Mouse (Mus musculus) frontal cortex, adult 2 months (tissue): Measurements from ENCODE around the gene Jund. TPM values are rescaled to one million over a fixed set of nuclear protein-coding genes. Genes with fewer than 3 reads are reported as not detected.

Experiments used
- DNase-seq, 2 experiments: peaks; one replicate each; pipeline ENCODE4 v3.0.0; 2022; ENCODE audit warnings: low spot score in 1 of 2; ENCODE audit errors: extremely low spot score in 1 of 2
- polyA plus RNA-seq: library from polyadenylated mRNA; depleted of rRNA; stranded (reverse); fragments of >200 nt; gene quantifications from 2 replicates; pipeline ENCODE4 v1.2.3, GENCODE M21; 2012; rRNA removed

Gene Jund
- polyA plus RNA-seq, 1 experiment = 226 TPM

DNA sequence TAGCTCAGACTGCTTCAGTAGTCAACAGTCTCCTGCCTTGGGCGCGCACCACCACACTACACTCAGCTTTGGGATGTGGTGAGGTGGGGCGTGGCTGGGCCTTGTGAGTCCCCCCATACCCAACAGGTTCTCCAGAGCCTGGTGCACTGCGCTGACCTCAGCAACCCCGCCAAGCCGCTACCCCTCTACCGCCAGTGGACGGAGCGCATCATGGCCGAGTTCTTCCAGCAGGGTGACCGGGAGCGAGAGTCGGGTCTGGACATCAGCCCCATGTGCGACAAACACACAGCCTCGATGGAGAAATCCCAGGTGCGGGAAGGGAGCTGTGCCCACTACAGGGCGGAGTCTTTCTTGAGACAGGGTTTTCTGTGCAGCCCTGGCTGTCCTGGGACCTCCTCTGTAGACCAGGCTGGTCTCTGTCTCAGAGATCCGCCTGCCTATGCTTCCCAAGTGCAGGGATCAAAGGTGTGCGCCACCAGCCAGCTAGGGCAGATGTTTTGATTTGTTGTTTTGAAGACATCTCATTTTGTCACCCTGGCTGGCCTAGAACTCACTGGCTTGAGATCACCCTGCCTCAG is 50.4 kb downstream of the Jund start:
- DNase-seq = no peak

Other genes with a start within 250 kb of the Jund start
- 59.4 and 59.6 TPM in 2 replicates for gene Klhl26, start 222.0 kb upstream of the Jund start, polyA plus RNA-seq
- 263 and 277 TPM in 2 replicates for gene Tmem59l, start 211.6 kb upstream of the Jund start, polyA plus RNA-seq
- gene Crlf1, start 205.8 kb upstream of the Jund start, polyA plus RNA-seq = 1.8 and 3.4 TPM in 2 replicates
- 197 and 210 TPM in 2 replicates for gene Rex1bd, start 192.2 kb upstream of the Jund start, polyA plus RNA-seq
- 901 and 1,108 TPM in 2 replicates for gene Uba52, start 188.1 kb upstream of the Jund start, polyA plus RNA-seq
- 560 and 609 TPM in 2 replicates for gene Fkbp8, start 171.2 kb upstream of the Jund start, polyA plus RNA-seq
- gene Kxd1, start 171.0 kb upstream of the Jund start, polyA plus RNA-seq = 60.6 and 61.4 TPM in 2 replicates
- gene Ell, start 159.5 kb upstream of the Jund start, polyA plus RNA-seq = 25.1 and 25.6 TPM in 2 replicates
- gene Isyna1, start 104.6 kb upstream of the Jund start, polyA plus RNA-seq = 69.0 and 81.9 TPM in 2 replicates
- 266 and 276 TPM in 2 replicates for gene Ssbp4, start 90.1 kb upstream of the Jund start, polyA plus RNA-seq
- 0.78 and 0.86 TPM in 2 replicates for gene Lrrc25, start 82.8 kb upstream of the Jund start, polyA plus RNA-seq
- gene Gdf15, start 66.5 kb upstream of the Jund start, polyA plus RNA-seq = 0.15 and 0.20 TPM in 2 replicates
- gene Pgpep1, start 38.6 kb upstream of the Jund start, polyA plus RNA-seq = 17.2 and 25.8 TPM in 2 replicates
- gene Lsm4, start 25.7 kb upstream of the Jund start, polyA plus RNA-seq = 113 and 128 TPM in 2 replicates
- 0.32 and 0.40 TPM in 2 replicates for gene Iqcn, start 4.5 kb downstream of the Jund start, polyA plus RNA-seq
- 0.12 TPM in 1 of 2 replicates, not detected in the other for gene Gm3336, start 19.6 kb downstream of the Jund start, polyA plus RNA-seq
- gene Pde4c, start 24.8 kb downstream of the Jund start, polyA plus RNA-seq = 4.6 and 5.1 TPM in 2 replicates
- 1,054 and 1,113 TPM in 2 replicates for gene Rab3a, start 55.7 kb downstream of the Jund start, polyA plus RNA-seq
- 47.6 and 60.6 TPM in 2 replicates for gene Mpv17l2, start 62.0 kb downstream of the Jund start, polyA plus RNA-seq
- 180 and 183 TPM in 2 replicates for gene Pik3r2, start 77.8 kb downstream of the Jund start, polyA plus RNA-seq
- 178 and 202 TPM in 2 replicates for gene Mast3, start 106.1 kb downstream of the Jund start, polyA plus RNA-seq
- gene Il12rb1, start 109.5 kb downstream of the Jund start, polyA plus RNA-seq = 0.48 and 0.71 TPM in 2 replicates
- 24.6 and 27.8 TPM in 2 replicates for gene Arrdc2, start 140.8 kb downstream of the Jund start, polyA plus RNA-seq
- gene Kcnn1, start 164.3 kb downstream of the Jund start, polyA plus RNA-seq = 25.2 and 27.9 TPM in 2 replicates
- 185 and 189 TPM in 2 replicates for gene Ccdc124, start 175.0 kb downstream of the Jund start, polyA plus RNA-seq
- gene Slc5a5, start 193.8 kb downstream of the Jund start, polyA plus RNA-seq = 9.9 and 12.3 TPM in 2 replicates
- 1,785 and 1,788 TPM in 2 replicates for gene Rpl18a, start 198.5 kb downstream of the Jund start, polyA plus RNA-seq
- gene Map1s, start 207.0 kb downstream of the Jund start, polyA plus RNA-seq = 64.9 and 66.1 TPM in 2 replicates